ENCODE assay signal across 12 mouse cellular contexts in the genomic region with DNA sequence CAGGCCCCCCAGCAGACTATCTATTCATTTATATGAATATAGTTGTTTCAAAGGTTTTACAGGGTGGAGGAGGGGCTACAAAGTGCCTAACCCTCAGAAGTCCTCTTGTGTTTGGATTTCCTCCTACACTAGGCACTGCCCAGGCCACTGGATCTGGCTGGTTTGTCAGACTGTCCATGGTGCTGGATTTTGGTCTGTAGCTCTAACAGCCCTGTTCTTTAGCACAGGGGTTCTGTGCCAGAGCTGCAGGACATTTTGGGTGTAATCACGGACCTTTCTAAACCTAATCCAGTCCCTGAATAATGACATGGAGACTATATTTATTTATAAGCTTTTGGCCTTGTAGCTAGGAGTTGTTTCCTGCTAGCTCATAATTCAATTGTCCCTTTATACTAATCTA.
"Had no signal": no experiment of that assay in that cellular context is flagged by ENCODE, and none has a peak within 500 bp of the region (broad histone marks: within the 10 kb centered on the region; RNA-seq: fewer than 3 reads in every experiment).

No protein-coding gene starts in this region.

- H3K4me1 ChIP-seq: limb, embryonic 15.5 days; liver, embryonic 12.5 days; lung, embryonic 15.5 days; midbrain, embryonic 12.5 days; neural tube, embryonic 13.5 days; stomach, embryonic 15.5 days had no signal

- H3K4me2 ChIP-seq: limb, embryonic 15.5 days; liver, embryonic 12.5 days; lung, embryonic 15.5 days; midbrain, embryonic 12.5 days; neural tube, embryonic 13.5 days; stomach, embryonic 15.5 days had no signal

- ATAC-seq: liver, embryonic 12.5 days; midbrain, embryonic 16.5 days had no signal

- H3K27me3 ChIP-seq: limb, embryonic 15.5 days; liver, embryonic 12.5 days; lung, embryonic 15.5 days; midbrain, embryonic 12.5 days; neural tube, embryonic 13.5 days; stomach, embryonic 15.5 days had no signal

- DNase-seq: kidney, adult 9 months; right cerebral cortex, postnatal 14 days; thymus, adult 2 months; thymus, postnatal 25 days had no signal

- H3K9me3 ChIP-seq: limb, embryonic 15.5 days; liver, embryonic 12.5 days; lung, embryonic 15.5 days; midbrain, embryonic 12.5 days; neural tube, embryonic 13.5 days; stomach, embryonic 15.5 days had no signal

- H3K27ac ChIP-seq: left cerebral cortex, adult 2 months; limb, embryonic 15.5 days; liver, embryonic 12.5 days; lung, embryonic 15.5 days; midbrain, embryonic 12.5 days; neural tube, embryonic 13.5 days; stomach, embryonic 15.5 days had no signal

- H3K9ac ChIP-seq: limb, embryonic 15.5 days; liver, embryonic 12.5 days; lung, embryonic 15.5 days; midbrain, embryonic 12.5 days; neural tube, embryonic 13.5 days; stomach, embryonic 15.5 days had no signal

- H3K4me3 ChIP-seq: left cerebral cortex, adult 2 months; limb, embryonic 15.5 days; liver, embryonic 12.5 days; lung, embryonic 15.5 days; midbrain, embryonic 12.5 days; neural tube, embryonic 13.5 days; stomach, embryonic 15.5 days had no signal

- H3K36me3 ChIP-seq: limb, embryonic 15.5 days; liver, embryonic 12.5 days; lung, embryonic 15.5 days; midbrain, embryonic 12.5 days; neural tube, embryonic 13.5 days; stomach, embryonic 15.5 days had no signal
